Comparison of ENCODE assay signal across 1 mouse cellular context in the genomic region with DNA sequence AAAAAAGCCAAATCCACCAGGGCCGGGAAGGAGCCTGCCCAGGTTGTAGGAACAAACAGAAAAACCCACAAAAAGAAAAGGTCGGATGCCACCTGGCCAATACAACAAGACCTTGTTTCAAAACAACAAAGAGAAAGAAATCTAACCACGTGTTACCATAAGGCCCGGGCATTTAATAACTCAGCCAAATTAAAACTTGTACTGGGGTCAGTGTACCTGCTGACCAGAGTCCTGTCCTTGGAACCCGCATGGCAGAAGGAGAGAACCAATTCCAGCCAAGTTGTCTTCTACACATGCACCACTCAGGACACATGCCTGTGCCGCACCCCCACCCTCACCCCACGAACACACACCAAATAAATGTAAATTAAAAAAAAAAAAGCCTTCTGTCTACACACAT.
TF ChIP-seq lines count a peak whose summit lies in the region.

No protein-coding gene starts in this region.

TF ChIP-seq in CH12.LX, 34 proteins besides CTCF, POLR2A, EP300 and RAD21:
- TF ChIP-seq MYC (IDR thresholded peaks at IDR 0.05; ENCODE audit: low read depth, low read length), result 0 out of 2 replicates have a peak, but pooled peaks have one; percentile 8
- no peak for TF ChIP-seq GABPA (IDR thresholded peaks at IDR 0.05; ENCODE audit: insufficient replicate concordance, low read depth, low read length)
- TF ChIP-seq E2F4 (IDR thresholded peaks at IDR 0.05; ENCODE audit: insufficient replicate concordance, low read depth, low read length), result no peak
- TF ChIP-seq MXI1 (IDR thresholded peaks at IDR 0.05; ENCODE audit: low read depth, low read length), result peak; percentile 3; the same call in 1 of the 2 replicates
